9 mouse cellular contexts compared by ENCODE assay signal in genomic region chr13:48314500-48314899, GRCm38 (mm10). TPM values are rescaled to one million over a fixed set of nuclear protein-coding genes. Genes with fewer than 3 reads are reported as not detected.
DNase-seq lines count a peak whose midpoint lies in the region.
"Had no signal": no experiment of that assay in that cellular context is flagged by ENCODE, and none has a peak within 500 bp of the region (broad histone marks: within the 10 kb centered on the region; RNA-seq: fewer than 3 reads in every experiment).

No protein-coding gene starts in this region.

- peak; percentile 74 for DNase-seq in adrenal gland, adult 2 months
- DNase-seq in adrenal gland, postnatal 4 days (ENCODE audit: low spot score in 2 of 2) = no peak
- DNase-seq in kidney, adult 9 months = peak; percentile 40
- no peak for DNase-seq in kidney, postnatal 4 days
- peak; percentile 44 for DNase-seq in adrenal gland, postnatal 10 days
- DNase-seq in lung, postnatal 25 days (ENCODE audit: low spot score) = peak; percentile 12
- no peak for DNase-seq in right cerebral cortex, postnatal 4 days
- DNase-seq in cerebellum, postnatal 10 days = no peak
- DNase-seq: thymus, adult 2 months had no signal

RNA-seq across cellular contexts. Expression of gene Id4, which starts 53.5 kb away (rescaled TPM):
- total RNA-seq in adrenal gland, adult 2 months (2021) = 1 to 10 TPM in 1 of 2 experiments, under 1 TPM in 1; 0.86 to 3.1 TPM
- 1.3 and 2.3 TPM in 2 replicates for polyA plus RNA-seq in adrenal gland, adult 2 months (2012; rRNA removed)
- total RNA-seq in adrenal gland, postnatal 4 days (2021) = 1 to 10 TPM; 5.1 to 7.7 TPM
- 1 to 10 TPM; 5.0 to 5.3 TPM for total RNA-seq in adrenal gland, postnatal 10 days (2021)

Comparison
In these comparisons a context has a peak if more than half of its experiments do, and no peak if none do; other contexts are left out.
1. DNase-seq: peak in adrenal gland, adult 2 months (single experiment), kidney, adult 9 months (single experiment), adrenal gland, postnatal 10 days (single experiment) and lung, postnatal 25 days (single experiment); none in adrenal gland, postnatal 4 days (0 of 2), kidney, postnatal 4 days (0 of 2), right cerebral cortex, postnatal 4 days (single experiment) and cerebellum, postnatal 10 days (0 of 2).